Mouse (Mus musculus): ENCODE measurements at regions not wholly inside any gene's neighbourhood (a gene's known extent, or its start where the extent isn't known, plus 50 kb on each side); places are given as distances from the start of the nearest gene placed in this dataset.
A peak's percentile ranks its signal among the peaks of the same experiment; 100 is the strongest.

DNA sequence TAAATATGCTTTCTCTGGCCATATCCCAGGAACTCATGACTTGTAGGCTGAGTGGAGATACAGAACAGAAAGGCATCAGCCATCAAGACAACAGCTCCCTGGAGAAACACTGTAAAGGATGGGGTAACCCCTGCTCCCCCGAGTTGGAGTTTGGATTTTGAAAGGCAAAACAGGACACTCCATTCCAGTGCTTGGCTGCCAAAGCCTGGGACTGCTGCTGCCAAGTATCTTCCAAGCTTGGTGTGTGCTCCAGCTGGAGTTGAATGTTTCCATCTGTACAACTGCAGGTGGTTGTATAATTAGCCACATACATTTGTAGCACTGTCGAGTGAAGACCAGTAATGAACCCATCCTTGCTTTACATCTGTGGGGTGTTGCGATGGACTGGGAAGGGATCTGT lies 62.1 kb downstream of the 4933412E24Rik start:
- no peak for DNase-seq

DNA sequence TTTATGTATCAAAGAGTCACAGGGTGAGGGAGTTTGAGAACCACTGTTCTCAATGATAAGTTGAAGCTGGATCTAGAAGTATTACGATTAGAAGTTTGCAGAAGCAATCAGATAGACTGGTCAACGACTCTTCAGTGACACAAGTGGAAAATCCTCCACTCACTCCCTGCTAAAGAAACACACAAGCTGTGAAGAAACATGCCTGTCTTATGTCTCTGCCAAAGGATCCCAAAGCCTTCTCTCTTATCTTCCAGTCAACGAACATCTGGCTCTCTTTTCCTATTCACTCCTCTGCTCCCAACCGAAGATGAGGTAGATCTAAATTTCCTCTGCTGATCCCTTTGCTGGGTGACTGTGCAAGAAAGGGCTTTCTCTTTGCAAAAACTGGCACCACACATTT lies 62.6 kb downstream of the 4933412E24Rik start:
- DNase-seq = no peak

DNA sequence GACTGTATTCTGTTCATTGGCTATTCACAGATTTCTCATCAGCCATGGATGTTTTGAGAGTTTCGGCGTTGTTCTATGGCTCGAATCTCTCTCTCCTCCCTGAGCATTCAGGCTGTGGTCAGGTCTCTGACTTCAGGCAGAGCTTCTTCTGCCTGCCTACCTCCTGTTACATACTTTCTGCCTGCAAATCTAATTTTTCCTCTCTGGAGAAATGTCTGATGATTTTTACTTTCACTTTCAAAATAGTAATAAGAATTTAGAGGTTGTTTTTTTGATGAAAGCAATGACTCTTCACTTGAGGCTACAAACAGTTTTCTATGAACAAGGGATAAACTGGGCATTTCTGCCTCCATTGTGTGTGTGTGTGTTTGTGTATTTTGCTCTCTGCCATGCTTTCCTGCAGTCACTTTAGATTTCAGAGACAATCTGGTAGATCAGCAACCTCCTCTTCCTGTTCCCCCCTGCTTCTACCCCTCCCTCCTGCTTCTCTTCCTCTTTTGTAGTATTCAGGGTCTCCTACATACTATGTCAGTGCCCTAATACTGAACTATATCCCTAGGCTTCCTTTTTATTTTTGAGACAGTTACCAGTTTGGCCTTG lies 65.7 kb downstream of the 4933412E24Rik start:
- DNase-seq = peak in 1 of 2 experiments; percentile 6

DNA sequence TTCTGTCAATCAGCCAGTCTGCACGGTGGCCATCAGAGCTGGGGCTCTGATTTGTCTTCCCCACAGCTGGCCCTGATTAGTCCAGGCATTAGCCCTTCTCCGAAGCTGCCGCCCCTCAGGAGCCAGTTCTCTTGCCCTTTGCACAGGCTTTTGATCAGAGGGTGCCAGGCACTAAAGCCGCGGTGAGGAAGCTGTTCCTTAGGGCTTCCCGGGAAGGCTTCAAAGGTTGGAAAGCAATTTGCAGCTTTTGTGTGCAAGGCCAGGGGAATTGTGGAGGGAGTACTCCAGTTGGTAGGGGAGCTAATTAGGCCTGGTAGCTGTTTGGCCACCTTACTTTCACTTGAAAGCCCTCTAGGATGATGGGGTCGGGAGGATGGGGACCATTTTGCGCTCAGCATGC lies 71.2 kb downstream of the 4933412E24Rik start:
- no peak for DNase-seq

DNA sequence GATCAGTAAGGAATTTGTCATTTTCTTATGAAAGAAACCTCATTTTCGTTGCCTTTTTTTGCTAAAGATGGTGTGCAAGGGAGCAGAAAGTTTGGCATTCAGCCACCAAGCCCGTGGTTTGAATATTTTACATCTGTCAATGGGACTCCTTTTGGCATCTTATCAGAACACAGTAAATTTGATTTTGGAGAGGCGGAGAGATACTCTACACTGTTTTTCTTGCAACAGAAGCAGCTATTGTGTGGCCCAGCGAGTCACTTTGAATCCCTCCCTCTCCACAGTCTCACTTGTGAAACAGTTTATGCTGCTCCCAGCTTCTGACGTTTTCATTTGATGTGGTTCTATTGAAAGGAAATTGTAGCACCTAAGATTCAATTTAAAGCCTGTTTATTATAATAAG lies 79.9 kb downstream of the 4933412E24Rik start:
- DNase-seq = no peak

DNA sequence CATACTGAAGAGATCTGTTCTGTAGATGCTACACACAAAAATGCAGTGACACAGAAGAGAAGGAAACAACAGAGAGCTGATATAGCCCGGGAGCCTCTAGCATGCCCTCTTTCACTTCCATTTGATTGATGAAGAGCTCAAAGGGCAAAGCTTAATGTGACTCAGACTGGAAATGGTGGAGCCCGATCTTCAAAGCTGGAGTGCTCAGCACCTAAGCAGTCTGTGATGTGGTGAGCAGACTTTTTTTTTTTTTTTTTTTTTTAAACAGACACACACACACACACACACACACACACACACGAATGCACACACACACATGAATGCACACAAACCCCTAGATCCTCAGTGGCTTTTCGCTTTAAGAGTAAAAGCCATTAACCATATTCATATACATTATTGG lies 102.6 kb downstream of the 4933412E24Rik start:
- DNase-seq = no peak

DNA sequence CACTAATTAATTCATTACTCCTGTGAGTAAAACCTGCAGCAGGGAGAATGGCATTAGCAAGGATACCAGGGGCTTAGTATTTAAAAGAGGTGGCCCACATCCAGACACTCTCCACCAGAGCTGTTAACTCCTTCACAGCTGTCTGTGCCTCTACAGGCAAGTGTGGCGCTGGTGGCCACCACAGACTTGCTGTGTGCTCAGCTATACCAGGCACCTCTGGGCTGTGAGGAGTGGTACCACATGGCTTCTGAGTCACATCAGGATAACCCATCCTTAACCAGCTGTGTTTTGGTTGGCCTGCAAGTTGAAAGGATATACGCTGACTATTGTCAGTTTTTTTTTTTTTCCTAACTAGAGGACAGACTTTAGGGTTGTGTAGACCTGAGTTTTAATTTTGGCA lies 108.1 kb downstream of the 4933412E24Rik start:
- DNase-seq = no peak

DNA sequence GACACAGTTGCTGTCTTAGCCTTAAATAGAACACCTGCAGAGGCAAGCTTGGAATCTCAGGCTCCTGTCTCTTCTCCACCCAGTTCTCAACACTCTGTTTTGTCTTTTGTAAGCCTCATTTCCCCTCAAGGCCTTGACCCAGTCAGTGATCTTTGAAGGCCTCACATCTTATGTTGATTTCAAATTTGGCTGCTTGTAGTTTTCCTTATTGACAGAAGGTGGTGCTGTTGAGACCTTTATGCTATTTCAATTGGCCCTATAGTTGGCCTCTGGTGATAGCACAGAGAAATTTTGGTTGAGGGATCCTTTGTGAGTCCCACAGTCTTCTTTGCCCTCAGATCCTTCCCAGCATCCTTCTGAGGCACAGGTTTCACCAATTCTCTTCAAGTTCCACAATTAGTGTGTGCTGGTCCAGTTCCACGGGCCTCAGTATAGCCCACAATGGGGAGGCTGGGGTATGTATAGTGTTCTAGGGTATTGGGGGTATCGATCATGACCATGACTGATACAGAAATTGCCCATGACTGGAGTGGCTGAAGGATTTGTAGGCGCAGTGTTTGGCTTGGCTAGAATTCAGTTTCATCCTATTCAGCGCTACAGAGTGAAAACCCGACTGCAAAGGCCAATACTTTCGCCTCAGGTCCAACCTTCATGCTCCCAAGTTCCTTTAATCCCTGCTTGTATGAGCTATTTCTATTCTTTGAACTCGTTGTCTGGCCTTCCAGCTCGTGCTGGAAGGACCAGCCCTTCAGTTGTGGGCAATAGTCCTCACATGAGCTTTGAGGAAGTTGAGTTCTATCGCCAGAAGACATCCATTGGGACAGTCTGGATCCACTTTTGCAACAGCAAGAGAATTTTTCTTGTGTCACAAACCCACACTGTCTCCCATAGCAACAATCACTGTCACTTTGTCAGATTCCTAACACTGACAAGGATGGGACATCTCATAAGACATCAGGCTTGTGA lies 110.3 kb downstream of the 4933412E24Rik start:
- no peak for DNase-seq

DNA sequence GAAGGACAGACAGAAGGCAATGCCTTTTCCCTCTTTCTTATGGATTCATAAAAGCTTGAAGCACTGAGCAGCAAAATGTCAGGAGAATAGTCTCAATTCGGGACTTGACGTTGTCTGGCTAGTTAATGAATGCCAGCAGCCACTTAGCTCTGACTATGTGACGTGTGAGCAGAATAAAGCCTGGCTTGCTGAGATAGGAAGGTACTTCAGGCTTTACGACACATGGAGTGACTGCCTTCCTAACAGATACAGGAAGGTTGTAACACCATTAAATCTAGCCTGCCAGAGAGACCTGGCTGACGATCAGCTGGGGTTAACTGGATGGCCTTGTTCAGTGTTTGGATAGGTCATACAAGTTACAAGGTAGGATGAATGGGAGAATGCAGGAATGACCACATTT lies 111.7 kb downstream of the 4933412E24Rik start:
- no peak for DNase-seq

DNA sequence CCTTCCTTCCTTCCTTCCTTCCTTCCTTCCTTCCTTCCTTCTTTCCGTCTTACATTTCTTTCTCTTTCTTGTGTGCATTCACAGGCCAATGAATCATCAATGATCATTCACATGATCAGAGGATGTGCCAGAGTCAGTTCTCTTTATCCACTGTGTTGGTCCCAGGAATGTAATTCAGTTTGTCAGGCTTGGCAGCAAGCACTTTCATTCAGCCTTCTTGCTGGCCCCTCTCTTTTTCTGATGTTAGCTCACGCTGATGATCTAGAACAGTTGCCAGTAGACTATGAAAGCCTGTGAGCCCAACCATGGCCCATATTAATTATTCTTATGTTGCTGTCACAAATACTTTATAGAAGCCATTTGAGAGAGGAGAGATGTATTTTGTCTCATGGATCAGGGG lies 127.4 kb downstream of the 4933412E24Rik start:
- DNase-seq = no peak

DNA sequence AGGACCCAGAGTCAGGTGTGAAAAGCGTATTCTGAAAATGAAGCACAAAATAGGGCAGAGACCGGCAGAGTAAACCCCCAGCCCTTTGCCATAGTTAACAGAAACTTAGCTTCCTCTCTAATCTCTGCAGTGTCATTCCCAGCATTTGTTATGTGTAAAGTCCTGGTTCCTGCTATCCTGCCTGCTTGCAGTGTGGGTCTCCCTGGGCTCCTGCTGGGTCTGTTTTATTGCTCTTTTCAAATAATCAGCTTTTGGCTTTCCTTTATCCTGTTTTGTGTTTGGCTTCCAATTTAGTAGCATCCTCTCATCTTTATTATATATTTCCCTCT lies 128.3 kb downstream of the 4933412E24Rik start:
- no peak for DNase-seq

DNA sequence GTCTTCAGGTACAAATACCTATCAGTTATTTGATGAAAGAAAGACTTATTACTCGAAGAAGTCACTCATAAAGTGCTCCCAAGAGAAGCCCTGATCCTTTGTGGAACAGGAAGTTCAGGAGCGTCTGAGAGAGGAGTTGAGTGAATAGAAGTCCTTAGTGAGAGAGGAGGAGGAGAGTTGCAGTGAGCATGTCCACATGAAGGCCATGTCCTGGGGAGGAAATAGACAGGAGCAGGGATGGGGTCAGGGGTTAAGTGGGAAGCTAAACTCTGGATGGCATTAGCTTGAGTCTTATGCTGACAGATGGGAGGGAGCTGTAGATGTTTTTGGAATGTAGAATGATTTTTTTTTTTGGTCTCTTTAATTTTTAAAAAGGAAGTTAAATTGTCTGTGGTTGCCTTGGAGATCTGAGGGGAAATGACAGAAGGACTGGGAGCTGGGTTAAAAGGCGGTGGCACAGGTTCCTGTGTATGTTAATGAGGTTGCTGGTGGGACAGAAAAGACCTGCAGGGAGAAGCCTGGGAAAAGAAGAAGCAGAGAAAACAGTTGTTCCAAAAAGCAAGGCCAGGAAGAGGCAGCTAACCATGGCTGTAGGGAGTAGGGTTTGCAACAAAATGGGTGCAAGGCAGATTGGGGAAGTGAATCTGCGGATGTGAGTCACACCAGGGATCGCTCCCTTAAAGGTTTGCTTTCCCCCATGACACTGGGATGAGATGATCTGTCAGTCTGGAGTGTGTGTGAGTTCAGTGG lies 128.9 kb downstream of the 4933412E24Rik start:
- no peak for DNase-seq

DNA sequence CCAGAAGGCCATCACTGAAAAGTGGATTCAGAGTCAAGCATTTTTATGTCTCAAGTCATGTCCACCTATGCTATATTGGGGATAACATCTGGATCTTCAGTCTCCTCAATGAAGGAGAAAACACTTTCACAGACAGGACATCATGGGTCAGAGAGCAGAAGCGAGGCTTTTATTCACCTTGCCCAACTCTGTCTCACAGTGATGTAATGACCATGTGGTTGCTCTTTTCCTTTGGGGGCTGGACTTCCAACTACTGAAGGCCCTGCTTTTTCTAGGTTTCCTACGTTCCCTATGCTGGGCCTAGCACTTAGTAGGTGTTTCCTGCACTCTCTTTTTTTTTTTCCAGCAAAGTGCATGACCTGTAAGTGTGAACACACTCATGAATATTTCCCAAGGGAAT lies 130.4 kb downstream of the 4933412E24Rik start:
- DNase-seq = no peak

DNA sequence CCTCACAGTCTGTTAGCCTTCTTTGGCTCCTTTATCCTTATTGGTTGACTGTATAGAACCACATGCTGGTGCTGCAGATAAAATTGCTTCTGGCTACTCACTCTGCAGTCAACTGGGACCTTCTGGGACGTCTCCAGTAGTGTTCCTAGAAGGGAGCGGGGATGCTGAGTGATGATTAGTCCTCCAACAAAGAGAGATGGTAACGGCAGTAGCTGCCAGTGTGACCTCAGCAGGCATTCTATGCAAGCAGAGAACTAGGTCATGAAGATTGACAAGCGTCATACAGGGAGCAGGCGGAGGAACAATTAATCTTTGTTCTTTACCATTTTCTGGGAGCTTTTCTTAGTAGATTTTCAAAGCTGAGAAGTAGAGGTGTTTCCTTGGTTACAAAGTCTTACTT lies 134.0 kb downstream of the 4933412E24Rik start:
- DNase-seq = no peak

DNA sequence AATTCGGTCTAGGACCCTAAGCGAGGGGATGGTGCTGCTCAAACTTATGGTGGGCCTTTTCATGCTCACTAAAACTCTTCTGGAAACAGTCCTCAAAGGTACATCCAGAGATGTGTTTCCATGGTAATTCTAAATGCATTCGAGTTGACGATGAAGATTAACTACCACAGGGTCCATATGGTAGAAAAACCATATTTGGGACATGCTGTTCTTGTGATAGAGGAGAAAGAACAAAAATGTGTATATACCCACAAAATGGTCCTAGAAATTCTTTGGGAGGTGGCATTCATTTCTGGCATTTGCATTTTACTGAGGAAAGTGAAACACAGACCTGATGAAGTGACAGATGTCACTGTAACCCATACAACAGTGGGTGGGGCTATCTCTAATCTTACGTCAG lies 136.0 kb downstream of the 4933412E24Rik start:
- no peak for DNase-seq

DNA sequence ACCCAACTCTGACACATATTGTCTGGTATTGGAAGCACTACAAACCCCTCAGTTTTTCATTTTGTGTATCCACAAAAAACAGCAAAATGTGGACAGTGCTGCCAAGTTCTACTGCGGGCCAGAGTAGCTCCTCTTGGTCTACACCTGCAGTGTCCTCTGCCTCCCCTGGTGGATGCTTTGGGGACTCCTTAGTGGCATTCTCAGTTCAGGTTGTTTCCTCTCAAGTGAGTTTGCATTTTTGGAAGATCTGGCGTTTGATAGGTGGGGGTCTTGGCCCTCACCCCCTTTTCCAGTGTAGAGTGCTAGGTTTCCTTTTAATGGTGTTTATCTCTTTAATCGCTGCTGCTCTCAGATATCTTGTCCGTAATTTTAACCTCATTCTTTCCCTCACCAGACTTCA lies 137.1 kb downstream of the 4933412E24Rik start:
- peak in 1 of 2 experiments; percentile 44 for DNase-seq

DNA sequence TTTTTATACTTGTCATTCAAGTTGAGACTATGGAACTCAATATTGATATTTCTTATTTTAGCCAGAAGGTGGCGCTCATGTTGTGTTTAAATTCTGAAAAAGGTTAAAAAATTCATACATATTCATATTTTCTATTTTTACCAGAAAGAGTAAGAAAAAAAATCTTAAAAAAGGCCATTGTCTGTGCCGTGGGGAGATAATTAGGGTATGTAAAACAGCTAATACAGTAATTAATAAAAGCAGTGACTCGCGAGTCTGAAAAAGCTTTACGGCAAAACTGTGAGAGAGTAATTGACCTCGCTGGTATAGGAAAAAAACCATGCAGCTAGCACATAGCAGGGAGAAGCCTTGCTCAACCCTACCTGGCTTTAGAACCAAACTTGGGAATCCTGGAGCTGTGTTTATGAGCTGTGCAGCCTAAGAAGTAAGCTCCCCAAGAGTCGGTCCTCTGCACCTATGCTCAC lies 140.1 kb downstream of the 4933412E24Rik start:
- no peak for DNase-seq

DNA sequence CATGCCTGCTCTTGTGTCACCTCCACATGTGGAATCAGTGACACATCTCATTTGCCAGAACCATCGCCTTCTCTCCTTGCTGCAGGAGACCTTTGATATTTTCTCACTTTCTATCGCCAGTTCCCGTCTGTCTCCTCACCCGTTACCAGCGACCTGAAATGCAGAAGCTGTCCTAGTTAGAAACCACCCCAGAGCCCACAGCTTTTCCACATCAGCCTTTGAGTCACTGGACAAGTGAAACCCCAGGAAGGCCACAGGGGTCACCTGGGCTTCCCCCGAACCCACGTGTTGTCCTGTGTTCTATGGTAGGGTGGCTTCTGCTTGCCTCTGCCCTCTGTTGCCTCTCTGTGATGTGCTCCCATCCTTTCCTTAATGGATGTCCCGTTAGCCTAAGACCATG lies 149.7 kb downstream of the 4933412E24Rik start:
- DNase-seq = no peak

DNA sequence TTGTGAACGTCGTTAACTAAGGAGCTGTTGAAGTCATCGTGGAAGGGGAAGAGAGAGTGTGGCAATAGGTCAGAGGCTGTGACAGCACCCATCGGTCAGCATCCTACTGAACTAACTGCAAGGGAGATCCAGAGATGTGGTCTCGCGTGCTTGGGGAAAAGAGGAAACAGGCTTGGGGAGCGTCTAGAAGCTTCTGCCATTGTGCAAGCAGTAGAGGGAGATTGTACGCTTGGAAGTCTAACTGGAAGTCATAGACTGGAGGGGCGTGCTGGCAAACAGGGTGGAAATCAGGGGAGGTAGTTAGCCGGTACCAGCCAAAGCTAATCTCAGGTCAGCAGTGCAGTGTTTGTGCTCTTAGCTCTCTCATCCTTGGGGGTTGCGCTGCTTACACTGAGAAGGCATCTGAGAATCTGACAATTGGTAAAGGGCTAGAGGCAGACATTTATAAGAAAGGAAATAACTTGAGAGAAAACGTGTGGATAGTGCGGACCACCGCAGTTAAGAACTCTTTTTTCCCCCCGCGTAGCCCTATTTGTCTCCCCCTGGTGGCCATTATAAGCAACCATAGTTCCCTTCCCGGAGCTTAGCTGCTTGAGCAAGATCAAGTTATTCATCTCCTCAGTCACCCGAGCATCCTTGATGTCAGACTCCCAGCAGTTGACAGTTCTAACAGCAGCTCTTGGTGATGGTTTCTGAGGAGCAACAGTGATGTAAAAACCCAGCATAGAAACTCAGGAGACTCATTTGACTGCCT lies 151.5 kb downstream of the 4933412E24Rik start:
- DNase-seq = no peak

DNA sequence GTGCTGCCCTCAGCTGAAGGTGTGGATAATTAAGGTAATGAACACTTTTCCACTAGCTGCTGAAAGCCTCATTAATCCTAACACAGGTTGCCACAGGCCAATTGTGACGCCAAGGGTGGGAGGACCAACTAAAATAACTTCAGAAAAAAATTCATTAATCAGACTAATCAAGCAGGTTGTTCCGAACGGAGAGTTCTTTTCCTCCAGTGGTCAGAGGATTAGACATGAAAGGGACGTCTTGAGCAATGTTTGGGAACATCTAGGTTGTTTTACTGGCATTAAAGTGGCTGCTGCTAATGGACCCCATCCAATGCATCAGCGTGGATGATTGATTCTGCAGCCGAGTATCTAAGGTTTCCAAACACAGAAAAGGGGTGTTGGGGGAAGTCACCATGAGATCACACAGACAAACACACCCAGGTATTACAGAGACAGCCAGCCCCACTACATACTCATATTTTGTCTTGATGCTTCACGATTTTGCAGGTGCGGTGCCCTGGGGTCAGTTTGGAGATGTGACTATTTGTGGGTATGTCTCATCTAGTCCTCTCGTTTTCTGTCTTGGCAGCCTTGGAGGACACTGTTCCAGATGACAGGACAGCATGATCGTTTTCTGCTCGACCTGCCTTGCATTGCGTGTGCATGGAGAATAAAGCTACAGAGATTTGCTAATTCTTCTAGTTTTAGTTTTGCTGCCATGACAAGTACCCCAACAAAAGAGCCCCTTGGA lies 164.0 kb downstream of the 4933412E24Rik start:
- no peak for DNase-seq

DNA sequence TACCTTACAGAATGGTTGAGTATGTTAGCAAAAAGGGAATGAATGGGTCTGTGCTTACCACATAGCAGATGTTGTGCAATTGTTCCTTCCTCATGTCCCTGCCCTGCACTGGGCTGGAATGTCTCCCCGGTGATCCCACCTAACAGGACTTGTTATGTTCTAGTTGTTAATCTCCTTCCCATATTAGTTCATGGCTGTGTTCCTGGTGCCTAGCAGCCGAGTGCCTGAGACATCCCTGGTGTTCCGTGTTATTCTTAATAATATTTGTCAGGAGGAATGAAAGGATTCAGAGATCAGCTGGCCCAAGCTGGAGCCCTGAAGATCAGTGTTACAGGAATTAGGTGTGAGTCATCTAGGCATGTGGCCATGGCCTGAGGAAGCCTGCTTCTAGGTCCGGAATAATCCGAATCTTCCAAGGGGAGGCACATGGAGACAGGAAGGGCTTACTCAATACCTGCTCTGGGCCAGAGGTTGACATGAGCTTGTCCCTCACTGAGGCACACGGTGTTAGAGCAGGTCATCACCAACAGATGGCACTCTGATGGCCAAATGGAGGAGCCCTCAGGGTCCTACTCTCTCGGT lies 171.2 kb downstream of the 4933412E24Rik start:
- no peak for DNase-seq

DNA sequence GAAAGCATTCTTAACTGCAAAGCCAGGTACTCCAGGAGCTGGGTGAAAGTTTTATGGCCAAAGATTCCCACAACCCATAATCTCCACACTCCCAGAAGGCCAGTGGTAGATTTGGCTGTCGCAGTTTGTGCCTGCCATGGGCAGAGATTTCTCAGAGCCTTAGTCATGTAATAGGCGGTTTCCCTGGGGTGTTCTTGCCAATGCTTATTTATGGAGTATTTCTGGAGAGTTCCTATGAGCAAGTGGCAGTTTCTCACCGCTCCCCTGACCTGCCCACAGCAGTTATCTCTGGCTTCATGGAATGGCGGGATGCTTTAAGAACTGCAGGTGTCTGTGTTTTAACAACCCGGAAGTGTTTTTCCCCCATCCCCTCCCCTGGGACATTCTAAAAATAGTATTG lies 179.8 kb downstream of the 4933412E24Rik start:
- DNase-seq = no peak

All from spleen, adult 18-20 months (tissue).